Mouse (Mus musculus) embryonic facial prominence, embryonic 11.5 days (tissue): ENCODE measurements at regions not wholly inside any gene's neighbourhood (a gene's known extent, or its start where the extent isn't known, plus 50 kb on each side); places are given as distances from the start of the nearest gene placed in this dataset.
A peak's percentile ranks its signal among the peaks of the same experiment; 100 is the strongest.

Experiments
- ATAC-seq: fragments of 200-750 bp; cut with Nextera tagmentation; replicated peaks from 2 replicates; pipeline ENCODE4 v1.8.0; 2017; ENCODE audit warnings: low read depth; ENCODE audit not compliant: insufficient number of reproducible peaks, low FRiP score, low TSS enrichment
- DNase-seq: peaks from one replicate; pipeline ENCODE4 v3.0.0-alpha.2; 2015; ENCODE audit warnings: low spot score
- H3K27ac ChIP-seq: fragments of 300-500 bp; sonication (generic); replicated peaks from 2 replicates; pipeline ENCODE4 v1.5.1; 2014; ENCODE audit warnings: mild to moderate bottlenecking, low read depth, low read length, control low read depth
- H3K27me3 ChIP-seq: fragments of 300-500 bp; sonication (generic); 2 replicates; pipeline ENCODE4 v1.6.1; 2014; ENCODE audit warnings: mild to moderate bottlenecking, low read length, moderate library complexity, mixed read lengths; ENCODE audit not compliant: control insufficient read depth, insufficient read depth
- H3K36me3 ChIP-seq: fragments of 300-500 bp; sonication (generic); replicated peaks from 2 replicates; pipeline ENCODE4 v1.6.1; 2014; ENCODE audit warnings: low read depth, mild to moderate bottlenecking, low read length, moderate library complexity, mixed read lengths; ENCODE audit not compliant: control insufficient read depth, insufficient read depth
- H3K4me1 ChIP-seq: fragments of 300-500 bp; sonication (generic); 2 replicates; pipeline ENCODE4 v1.6.1; 2014; ENCODE audit warnings: low read length, mixed read lengths; ENCODE audit not compliant: control insufficient read depth, insufficient read depth
- H3K4me2 ChIP-seq: fragments of 300-500 bp; sonication (generic); 2 replicates; pipeline ENCODE4 v1.6.1; 2014; ENCODE audit warnings: low read depth, mild to moderate bottlenecking, control low read depth, low read length, moderate library complexity
- H3K4me3 ChIP-seq: fragments of 300-500 bp; sonication (generic); 2 replicates; pipeline ENCODE4 v1.5.1; 2014; ENCODE audit warnings: low read depth, low read length, control low read depth
- H3K9ac ChIP-seq: fragments of 300-500 bp; sonication (generic); replicated peaks from 2 replicates; pipeline ENCODE4 v1.6.1; 2014; ENCODE audit warnings: mild to moderate bottlenecking, control low read depth, low read length
- H3K9me3 ChIP-seq: fragments of 300-500 bp; sonication (generic); replicated peaks from 2 replicates; pipeline ENCODE4 v1.6.1; 2016; ENCODE audit warnings: mild to moderate bottlenecking, low read length, inconsistent platforms, mixed read lengths; ENCODE audit not compliant: control insufficient read depth
- WGBS: fragments of 180-500 bp; shearing (Covaris S2); extraction: QIAGEN DNeasy Blood & Tissue Kit; methylation state at CpG from one replicate; pipeline ENCODE4 v1.1.7; 2014; 5-methylcytosine and 5-hydroxymethylcytosine counted together

DNA sequence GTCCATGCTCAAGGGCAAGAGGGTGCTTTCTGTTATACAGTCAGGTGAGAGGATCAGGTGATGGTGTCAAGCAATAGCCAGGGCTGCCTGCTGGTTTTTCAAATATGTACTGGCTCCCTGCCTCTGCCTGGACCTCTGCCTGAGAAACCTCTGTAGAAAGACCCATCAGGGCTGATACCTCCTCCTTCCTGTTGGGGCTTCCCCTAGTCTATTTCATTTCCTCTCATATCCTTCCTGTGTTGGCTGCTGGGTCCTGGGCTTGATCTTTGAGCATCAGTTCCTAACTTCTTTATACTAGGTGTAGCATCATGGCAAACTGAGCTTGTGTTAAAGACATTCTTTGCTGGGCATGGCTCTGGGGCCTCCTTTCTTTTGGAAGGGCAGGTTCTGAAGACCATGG lies 89.5 kb downstream of the Tmem38b start:
- no peak for ATAC-seq
- no peak overlapping the region for H3K4me3 ChIP-seq
- no peaks in the 10 kb centered on the region for H3K27me3 ChIP-seq
- no peak overlapping the region for H3K9ac ChIP-seq
- H3K9me3 ChIP-seq: no peaks in the 10 kb centered on the region
- DNase-seq: no peak
- H3K36me3 ChIP-seq: no peaks in the 10 kb centered on the region
- no peaks in the 10 kb centered on the region for H3K4me1 ChIP-seq
- H3K27ac ChIP-seq: no peak overlapping the region
- no peak overlapping the region for H3K4me2 ChIP-seq

DNA sequence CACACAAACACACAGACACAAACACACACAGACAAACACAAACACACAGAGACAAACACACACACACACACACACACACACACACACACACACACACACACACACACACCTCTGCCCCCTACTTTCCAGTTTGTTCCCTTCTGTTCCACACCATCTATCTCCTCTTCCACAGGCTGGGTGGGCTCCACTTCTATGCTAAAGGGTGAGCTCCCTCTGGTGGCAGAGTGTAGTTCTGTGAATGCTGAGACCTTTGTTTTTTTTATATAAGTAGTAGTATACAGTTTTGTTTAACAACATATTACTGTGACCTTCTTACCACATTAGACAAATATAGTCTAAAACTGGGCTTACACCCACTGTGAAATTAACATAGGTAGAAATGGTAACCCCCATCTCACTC lies 93.3 kb downstream of the Tmem38b start:
- Histone ChIP-seq H3K4me2 (no peak overlapping the region), H3K9ac (no peak overlapping the region), H3K9me3 (no peaks in the 10 kb centered on the region), H3K27ac (no peak overlapping the region), H3K4me1 (no peaks in the 10 kb centered on the region), H3K36me3 (no peaks in the 10 kb centered on the region), H3K27me3 (no peaks in the 10 kb centered on the region), H3K4me3 (no peak overlapping the region)
- ATAC-seq (no peak), DNase-seq (peak; percentile 75)

- no peak for ATAC-seq
- H3K4me3 ChIP-seq: no peak overlapping the region
- no peak overlapping the region for H3K4me2 ChIP-seq
- H3K27ac ChIP-seq: no peak overlapping the region
- 74% methylated on average over 2 of the region's 2 CpGs for WGBS
- no peaks in the 10 kb centered on the region for H3K9me3 ChIP-seq
- H3K4me1 ChIP-seq: no peaks in the 10 kb centered on the region
- no peak for DNase-seq
- H3K27me3 ChIP-seq: no peaks in the 10 kb centered on the region
- H3K9ac ChIP-seq: no peak overlapping the region
- H3K36me3 ChIP-seq: no peaks in the 10 kb centered on the region
Observed at GRCm38 (mm10) chr4:53920587-53920986, 94.7 kb downstream of the Tmem38b start.

DNA sequence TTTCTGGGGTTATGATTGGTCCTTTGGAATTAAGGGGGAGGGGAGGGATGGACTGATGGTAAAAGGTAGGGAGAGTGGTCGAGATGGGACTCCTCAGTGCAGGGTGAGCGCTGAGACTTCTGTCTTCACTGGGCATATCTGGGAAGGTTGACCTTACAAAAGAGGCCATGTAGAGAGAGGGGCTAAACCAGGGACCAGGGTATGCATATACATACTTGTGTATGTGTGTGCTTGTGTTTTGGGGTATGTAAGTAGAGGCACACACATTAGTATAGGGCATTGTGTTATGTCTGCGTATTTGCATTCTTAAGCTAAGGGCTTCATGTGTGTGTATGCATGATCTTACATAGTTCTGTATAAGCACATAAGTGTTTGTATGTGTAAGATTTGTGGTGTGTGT lies 105.2 kb downstream of the Tmem38b start:
- DNase-seq: no peak
- no peaks in the 10 kb centered on the region for H3K36me3 ChIP-seq
- H3K9ac ChIP-seq: no peak overlapping the region
- no peaks in the 10 kb centered on the region for H3K9me3 ChIP-seq
- peak; percentile 56; the same call in 1 of the 2 replicates for ATAC-seq
- WGBS: 83% methylated on average over 3 of the region's 3 CpGs
- H3K27me3 ChIP-seq: no peaks in the 10 kb centered on the region
- H3K4me2 ChIP-seq: no peak overlapping the region
- H3K4me1 ChIP-seq: no peaks in the 10 kb centered on the region
- H3K27ac ChIP-seq: no peak overlapping the region
- H3K4me3 ChIP-seq: no peak overlapping the region

- WGBS: 11% methylated on average over 10 of the region's 10 CpGs
- no peaks in the 10 kb centered on the region for H3K9me3 ChIP-seq
- peak overlapping the region; percentile 22; the same call in 1 of the 2 replicates for H3K4me3 ChIP-seq
- DNase-seq: peak; percentile 86
- peak overlapping the region; percentile 51 for H3K9ac ChIP-seq
- ATAC-seq: peak; percentile 81
- no peaks in the 10 kb centered on the region for H3K4me1 ChIP-seq
- H3K27me3 ChIP-seq: no peaks in the 10 kb centered on the region
- H3K36me3 ChIP-seq: no peaks in the 10 kb centered on the region
- H3K4me2 ChIP-seq: peak overlapping the region; percentile 37; the same call in 1 of the 2 replicates
- no peak overlapping the region for H3K27ac ChIP-seq
Observed at GRCm38 (mm10) chr4:53931499-53931898, 105.7 kb downstream of the Tmem38b start.

DNA sequence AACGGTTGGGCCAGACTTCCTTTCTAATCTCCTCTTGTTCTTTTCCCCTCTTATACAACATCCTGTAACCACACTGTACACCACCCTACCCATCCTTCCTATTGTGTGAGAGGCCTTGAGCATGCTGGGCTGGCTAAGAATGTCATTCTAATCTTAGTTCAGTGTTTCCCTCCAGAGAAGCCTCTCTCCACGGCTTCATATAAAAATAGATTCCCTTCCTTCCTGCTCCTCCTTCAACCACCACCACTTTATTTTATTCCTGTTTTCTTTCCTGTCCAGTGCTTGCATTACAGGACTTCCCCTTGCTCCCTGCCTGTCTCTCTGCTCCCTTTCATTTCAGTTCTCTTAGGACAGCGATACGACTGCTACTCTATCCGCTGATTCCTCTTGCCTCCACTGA lies 109.5 kb downstream of the Tmem38b start:
- H3K4me3 ChIP-seq: no peak overlapping the region
- no peaks in the 10 kb centered on the region for H3K27me3 ChIP-seq
- no peak overlapping the region for H3K4me2 ChIP-seq
- no peaks in the 10 kb centered on the region for H3K36me3 ChIP-seq
- 68% methylated on average over 5 of the region's 5 CpGs for WGBS
- H3K27ac ChIP-seq: no peak overlapping the region
- DNase-seq (no peak), ATAC-seq (no peak)
- H3K9me3 ChIP-seq: no peaks in the 10 kb centered on the region
- no peak overlapping the region for H3K9ac ChIP-seq
- no peaks in the 10 kb centered on the region for H3K4me1 ChIP-seq

DNA sequence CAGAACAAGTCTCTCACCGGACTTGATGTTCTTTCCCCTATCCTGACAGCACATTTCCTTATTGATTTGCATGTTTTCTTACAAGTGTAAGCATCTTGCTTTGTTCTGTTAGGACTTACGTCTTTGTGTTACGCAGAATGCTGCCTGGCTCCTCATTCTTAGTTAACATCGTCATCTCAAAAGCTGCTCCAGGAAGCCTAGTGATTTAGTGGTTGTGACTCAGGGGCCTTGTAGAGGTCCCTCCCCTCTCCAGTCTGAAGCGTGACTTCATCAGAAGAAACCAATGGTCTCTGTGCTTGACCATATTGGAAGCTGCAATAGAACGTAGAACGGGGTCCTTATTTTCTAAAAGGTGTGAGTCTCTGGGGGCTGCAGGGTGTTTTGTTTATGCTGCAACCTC lies 122.9 kb downstream of the Tmem38b start:
- H3K9ac ChIP-seq: no peak overlapping the region
- WGBS: 92% methylated on average over 7 of the region's 7 CpGs
- H3K27ac ChIP-seq: no peak overlapping the region
- no peak overlapping the region for H3K4me2 ChIP-seq
- H3K4me3 ChIP-seq: no peak overlapping the region
- H3K4me1 ChIP-seq: no peaks in the 10 kb centered on the region
- no peaks in the 10 kb centered on the region for H3K9me3 ChIP-seq
- ATAC-seq: no peak
- H3K27me3 ChIP-seq: no peaks in the 10 kb centered on the region
- no peaks in the 10 kb centered on the region for H3K36me3 ChIP-seq
- no peak for DNase-seq

- H3K4me1 ChIP-seq: no peaks in the 10 kb centered on the region
- no peak overlapping the region for H3K27ac ChIP-seq
- no peak overlapping the region for H3K4me2 ChIP-seq
- no peaks in the 10 kb centered on the region for H3K36me3 ChIP-seq
- DNase-seq: no peak
- H3K9me3 ChIP-seq: no peaks in the 10 kb centered on the region
- no peak for ATAC-seq
- H3K27me3 ChIP-seq: no peaks in the 10 kb centered on the region
- H3K4me3 ChIP-seq: no peak overlapping the region
- WGBS: 91% methylated on average over 3 of the region's 3 CpGs
- H3K9ac ChIP-seq: no peak overlapping the region
Observed at GRCm38 (mm10) chr4:53949164-53949563, 123.3 kb downstream of the Tmem38b start.
